Mouse (Mus musculus) limb, embryonic 15.5 days (tissue): ENCODE data around the gene Tmcc1. TPM values are rescaled to one million over a fixed set of nuclear protein-coding genes. Genes with fewer than 3 reads are reported as not detected.
"Not testable (repeated sequence)": the region's sequence is repeated elsewhere in the genome, so short reads cannot be mapped to it uniquely, and the experiment has no call there.

ENCODE experiments used
- ATAC-seq: fragments of 200-750 bp; cut with Nextera tagmentation; 2 replicates; pipeline ENCODE4 v1.8.0; 2017; ENCODE audit warnings: low read depth, moderate TSS enrichment; ENCODE audit not compliant: insufficient number of reproducible peaks, low FRiP score, low TSS enrichment
- H3K27ac ChIP-seq: fragments of 300-500 bp; sonication (generic); 2 replicates; pipeline ENCODE4 v1.5.1; 2015; ENCODE audit warnings: moderate library complexity, mild to moderate bottlenecking, inconsistent platforms
- H3K27me3 ChIP-seq: fragments of 300-500 bp; sonication (generic); 2 replicates; pipeline ENCODE4 v1.6.1; 2015; ENCODE audit warnings: inconsistent platforms
- H3K36me3 ChIP-seq: fragments of 300-500 bp; sonication (generic); 2 replicates; pipeline ENCODE4 v1.6.1; 2015; ENCODE audit warnings: inconsistent platforms
- H3K4me1 ChIP-seq: fragments of 300-500 bp; sonication (generic); 2 replicates; pipeline ENCODE4 v1.6.1; 2015; ENCODE audit warnings: inconsistent platforms
- H3K4me2 ChIP-seq: fragments of 300-500 bp; sonication (generic); 2 replicates; pipeline ENCODE4 v1.6.1; 2015; ENCODE audit warnings: mild to moderate bottlenecking, inconsistent platforms
- H3K4me3 ChIP-seq: fragments of 300-500 bp; sonication (generic); 2 replicates; pipeline ENCODE4 v1.5.1; 2015; ENCODE audit warnings: mild to moderate bottlenecking, inconsistent platforms
- H3K9ac ChIP-seq: fragments of 300-500 bp; sonication (generic); 2 replicates; pipeline ENCODE4 v1.6.1; 2015; ENCODE audit warnings: inconsistent platforms
- H3K9me3 ChIP-seq: fragments of 300-500 bp; sonication (generic); 2 replicates; pipeline ENCODE4 v1.6.1; 2016; ENCODE audit warnings: inconsistent platforms
- WGBS: fragments of 180-500 bp; shearing (Covaris S2); methylation state at CpG from one replicate; pipeline ENCODE4 v1.1.7; 2015; 5-methylcytosine and 5-hydroxymethylcytosine counted together
- polyA plus RNA-seq: library from polyadenylated mRNA; unstranded; fragments of >200 nt; fragmentation: Nextera tagmentation; extraction: Ambion mirVana; gene quantifications from 2 replicates; pipeline ENCODE4 v1.2.1, GENCODE M21; 2015

Tmcc1 gene
- polyA plus RNA-seq: 10.8 and 12.0 TPM in 2 replicates

- Histone ChIP-seq H3K36me3 (no peaks in the 10 kb centered on the region), H3K4me3 (peak within 1 kb of the TSS; percentile 69), H3K27me3 (0 out of 2 replicates have a peak, but pooled peaks cover 3% of the 10 kb centered on the region), H3K27ac (peak within 1 kb of the TSS; percentile 83), H3K9me3 (no peaks in the 10 kb centered on the region), H3K4me2 (peak within 1 kb of the TSS; percentile 83), H3K9ac (peak within 1 kb of the TSS; percentile 76), H3K4me1 (peaks cover 26% of the 10 kb centered on the region)
- ATAC-seq: peak; percentile 91
- under 1% methylated on average over 47 of the region's 68 CpGs for WGBS
These were observed at the start of gene Tmcc1 for GRCm38 (mm10) chr6:116193394-116194393. Gene Tmcc1 (minus strand): TSS chr6:116193486.

GRCm38 (mm10) chr6:116240371-116240770 lies 47.1 kb upstream of the Tmcc1 start:
- Histone ChIP-seq H3K4me2 (no peak overlapping the region), H3K9me3 (no peaks in the 10 kb centered on the region), H3K4me1 (no peaks in the 10 kb centered on the region), H3K4me3 (no peak overlapping the region), H3K27ac (no peak overlapping the region), H3K27me3 (no peaks in the 10 kb centered on the region), H3K36me3 (peaks cover 65% of the 10 kb centered on the region), H3K9ac (no peak overlapping the region)
- no peak for ATAC-seq
- 81% methylated on average over 2 of the region's 2 CpGs for WGBS

GRCm38 (mm10) chr6:116238083-116238482 lies 44.8 kb upstream of the Tmcc1 start:
- H3K4me2 ChIP-seq: no peak overlapping the region
- H3K27me3 ChIP-seq: no peaks in the 10 kb centered on the region
- H3K4me1 ChIP-seq: no peaks in the 10 kb centered on the region
- 87% methylated on average over 5 of the region's 5 CpGs for WGBS
- no peak overlapping the region for H3K27ac ChIP-seq
- H3K4me3 ChIP-seq: no peak overlapping the region
- H3K9me3 ChIP-seq: no peaks in the 10 kb centered on the region
- H3K36me3 ChIP-seq: peaks cover 63% of the 10 kb centered on the region
- no peak overlapping the region for H3K9ac ChIP-seq
- ATAC-seq: no peak

GRCm38 (mm10) chr6:116235336-116235735 lies 42.0 kb upstream of the Tmcc1 start:
- Histone ChIP-seq H3K36me3 (peaks cover 69% of the 10 kb centered on the region), H3K9me3 (no peaks in the 10 kb centered on the region), H3K4me2 (no peak overlapping the region), H3K4me1 (no peaks in the 10 kb centered on the region), H3K4me3 (no peak overlapping the region), H3K27ac (no peak overlapping the region), H3K27me3 (no peaks in the 10 kb centered on the region), H3K9ac (no peak overlapping the region)
- ATAC-seq: no peak
- WGBS: 91% methylated on average over 5 of the region's 5 CpGs

GRCm38 (mm10) chr6:116234821-116235220 lies 41.5 kb upstream of the Tmcc1 start:
- H3K27ac ChIP-seq, H3K4me3 ChIP-seq, H3K9ac ChIP-seq, H3K4me1 ChIP-seq, H3K4me2 ChIP-seq, H3K9me3 ChIP-seq, ATAC-seq, H3K27me3 ChIP-seq: not testable (repeated sequence)
- peaks cover 67% of the 10 kb centered on the region for H3K36me3 ChIP-seq
- WGBS: 99% methylated on average over 2 of the region's 2 CpGs

- peaks cover 80% of the 10 kb centered on the region for H3K36me3 ChIP-seq
- WGBS: 62% methylated on average over 12 of the region's 12 CpGs
- no peaks in the 10 kb centered on the region for H3K9me3 ChIP-seq
- ATAC-seq: no peak
- H3K27ac ChIP-seq: no peak overlapping the region
- H3K4me3 ChIP-seq: no peak overlapping the region
- H3K4me1 ChIP-seq: no peaks in the 10 kb centered on the region
- H3K9ac ChIP-seq: no peak overlapping the region
- no peak overlapping the region for H3K4me2 ChIP-seq
- H3K27me3 ChIP-seq: no peaks in the 10 kb centered on the region
These were observed 35.7 kb upstream of the Tmcc1 start for GRCm38 (mm10) chr6:116228785-116229525.

GRCm38 (mm10) chr6:116227767-116228166 lies 34.5 kb upstream of the Tmcc1 start:
- Histone ChIP-seq H3K27me3 (no peaks in the 10 kb centered on the region), H3K4me3 (no peak overlapping the region), H3K27ac (no peak overlapping the region), H3K9me3 (no peaks in the 10 kb centered on the region), H3K4me2 (no peak overlapping the region), H3K9ac (no peak overlapping the region), H3K4me1 (no peaks in the 10 kb centered on the region), H3K36me3 (peaks cover 79% of the 10 kb centered on the region)
- no peak for ATAC-seq
- WGBS: 84% methylated on average over 11 of the region's 11 CpGs

- Histone ChIP-seq H3K27me3 (no peaks in the 10 kb centered on the region), H3K9me3 (no peaks in the 10 kb centered on the region), H3K4me3 (peak within 1 kb of the TSS; percentile 85), H3K4me2 (peak within 1 kb of the TSS; percentile 79), H3K36me3 (peaks cover 26% of the 10 kb centered on the region), H3K27ac (peak within 1 kb of the TSS; percentile 76), H3K9ac (peak within 1 kb of the TSS; percentile 89), H3K4me1 (peaks cover 13% of the 10 kb centered on the region)
- ATAC-seq: peak; percentile 92
- under 1% methylated on average over 51 of the region's 51 CpGs for WGBS
These were observed 14.6 kb upstream of the Tmcc1 start, which contains the start of gene Washc2 for GRCm38 (mm10) chr6:116207729-116208534. Gene Washc2 (plus strand): TSS chr6:116208038.

- WGBS: 69% methylated on average over 2 of the region's 2 CpGs
- Histone ChIP-seq H3K4me2 (no peak overlapping the region), H3K27me3 (0 out of 2 replicates have a peak, but pooled peaks cover 3% of the 10 kb centered on the region), H3K4me3 (no peak overlapping the region), H3K4me1 (no peaks in the 10 kb centered on the region), H3K36me3 (no peaks in the 10 kb centered on the region), H3K9me3 (no peaks in the 10 kb centered on the region), H3K27ac (no peak overlapping the region), H3K9ac (no peak overlapping the region)
- ATAC-seq: no peak
These were observed 6.4 kb upstream of the Tmcc1 start for GRCm38 (mm10) chr6:116199682-116200081.

GRCm38 (mm10) chr6:116198173-116198572 lies 4.9 kb upstream of the Tmcc1 start:
- no peaks in the 10 kb centered on the region for H3K9me3 ChIP-seq
- H3K27me3 ChIP-seq: 0 out of 2 replicates have a peak, but pooled peaks cover 3% of the 10 kb centered on the region
- H3K4me2 ChIP-seq: no peak overlapping the region
- no peaks in the 10 kb centered on the region for H3K36me3 ChIP-seq
- 36% methylated on average over 3 of the region's 3 CpGs for WGBS
- H3K27ac ChIP-seq: no peak overlapping the region
- H3K9ac ChIP-seq: no peak overlapping the region
- no peak for ATAC-seq
- no peak overlapping the region for H3K4me3 ChIP-seq
- peaks cover 8% of the 10 kb centered on the region for H3K4me1 ChIP-seq

GRCm38 (mm10) chr6:116195811-116196210 lies 2.5 kb upstream of the Tmcc1 start:
- Histone ChIP-seq H3K4me1 (peaks cover 21% of the 10 kb centered on the region), H3K9me3 (no peaks in the 10 kb centered on the region), H3K27ac (no peak overlapping the region), H3K4me3 (no peak overlapping the region), H3K27me3 (0 out of 2 replicates have a peak, but pooled peaks cover 3% of the 10 kb centered on the region), H3K4me2 (no peak overlapping the region), H3K36me3 (no peaks in the 10 kb centered on the region), H3K9ac (no peak overlapping the region)
- 70% methylated on average over 8 of the region's 8 CpGs for WGBS
- ATAC-seq: no peak
